Mouse (Mus musculus) embryonic facial prominence, embryonic 11.5 days (tissue): ENCODE results near the gene Ngb. TPM values are rescaled to one million over a fixed set of nuclear protein-coding genes. Genes with fewer than 3 reads are reported as not detected.

Experiments used
- ATAC-seq: fragments of 200-750 bp; cut with Nextera tagmentation; replicated peaks from 2 replicates; pipeline ENCODE4 v1.8.0; 2017; ENCODE audit warnings: low read depth; ENCODE audit not compliant: insufficient number of reproducible peaks, low FRiP score, low TSS enrichment
- DNase-seq: peaks from one replicate; pipeline ENCODE4 v3.0.0-alpha.2; 2015; ENCODE audit warnings: low spot score
- H3K27ac ChIP-seq: fragments of 300-500 bp; sonication (generic); replicated peaks from 2 replicates; pipeline ENCODE4 v1.5.1; 2014; ENCODE audit warnings: mild to moderate bottlenecking, low read depth, low read length, control low read depth
- H3K27me3 ChIP-seq: fragments of 300-500 bp; sonication (generic); 2 replicates; pipeline ENCODE4 v1.6.1; 2014; ENCODE audit warnings: mild to moderate bottlenecking, low read length, moderate library complexity, mixed read lengths; ENCODE audit not compliant: control insufficient read depth, insufficient read depth
- H3K36me3 ChIP-seq: fragments of 300-500 bp; sonication (generic); replicated peaks from 2 replicates; pipeline ENCODE4 v1.6.1; 2014; ENCODE audit warnings: low read depth, mild to moderate bottlenecking, low read length, moderate library complexity, mixed read lengths; ENCODE audit not compliant: control insufficient read depth, insufficient read depth
- H3K4me1 ChIP-seq: fragments of 300-500 bp; sonication (generic); 2 replicates; pipeline ENCODE4 v1.6.1; 2014; ENCODE audit warnings: low read length, mixed read lengths; ENCODE audit not compliant: control insufficient read depth, insufficient read depth
- H3K4me2 ChIP-seq: fragments of 300-500 bp; sonication (generic); 2 replicates; pipeline ENCODE4 v1.6.1; 2014; ENCODE audit warnings: low read depth, mild to moderate bottlenecking, control low read depth, low read length, moderate library complexity
- H3K4me3 ChIP-seq: fragments of 300-500 bp; sonication (generic); 2 replicates; pipeline ENCODE4 v1.5.1; 2014; ENCODE audit warnings: low read depth, low read length, control low read depth
- H3K9ac ChIP-seq: fragments of 300-500 bp; sonication (generic); replicated peaks from 2 replicates; pipeline ENCODE4 v1.6.1; 2014; ENCODE audit warnings: mild to moderate bottlenecking, control low read depth, low read length
- H3K9me3 ChIP-seq: fragments of 300-500 bp; sonication (generic); replicated peaks from 2 replicates; pipeline ENCODE4 v1.6.1; 2016; ENCODE audit warnings: mild to moderate bottlenecking, low read length, inconsistent platforms, mixed read lengths; ENCODE audit not compliant: control insufficient read depth
- WGBS: fragments of 180-500 bp; shearing (Covaris S2); extraction: QIAGEN DNeasy Blood & Tissue Kit; methylation state at CpG from one replicate; pipeline ENCODE4 v1.1.7; 2014; 5-methylcytosine and 5-hydroxymethylcytosine counted together
- polyA plus RNA-seq: library from polyadenylated mRNA; unstranded; fragments of >200 nt; fragmentation: Nextera tagmentation; extraction: Ambion mirVana; gene quantifications from 2 replicates; pipeline ENCODE4 v1.2.1, GENCODE M21; 2014

Ngb gene
- polyA plus RNA-seq, 1 experiment from 2014 or later: not detected

DNA sequence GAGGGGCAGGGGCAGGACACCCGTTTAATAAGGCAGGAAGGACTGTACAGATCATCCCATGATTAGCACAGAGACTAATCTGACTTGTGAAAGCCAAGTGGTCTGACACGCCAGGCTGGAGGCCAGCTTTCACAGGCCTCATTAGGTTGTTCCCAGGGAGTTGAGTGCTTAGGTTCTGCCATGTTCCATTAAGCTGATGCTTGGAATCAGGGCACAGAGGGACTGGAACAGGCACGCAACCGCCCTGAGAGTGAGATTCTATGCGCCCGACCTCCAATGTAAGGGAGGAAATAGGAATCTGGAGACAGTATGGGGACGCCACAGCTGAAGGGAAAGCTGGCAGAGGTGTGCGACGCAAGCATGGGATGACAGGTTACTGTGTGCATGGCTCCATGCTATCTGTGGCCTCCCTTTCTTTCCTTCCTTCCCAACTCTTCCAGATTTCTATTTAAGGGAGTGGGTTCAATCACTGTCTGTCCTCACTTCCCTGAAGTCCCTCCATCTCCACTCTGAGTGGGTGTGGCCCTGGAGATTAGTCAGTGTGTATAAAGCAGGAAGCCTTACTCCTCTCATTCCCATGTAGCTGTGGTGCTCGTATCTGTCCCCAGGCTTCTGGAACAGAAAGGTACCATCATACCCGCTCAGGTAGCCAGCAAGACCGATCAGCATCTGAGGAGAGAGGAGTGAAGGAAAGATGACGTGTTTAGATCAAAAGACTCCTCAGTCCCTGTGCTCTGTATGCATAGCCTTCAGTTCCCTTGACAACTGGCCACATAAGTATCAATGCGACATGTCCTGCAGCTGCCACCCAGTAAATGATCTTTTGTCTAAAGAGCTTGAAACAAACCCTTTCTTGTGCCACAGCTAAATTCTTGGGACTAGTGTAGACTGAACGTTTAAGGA lies 35.4 kb upstream of the Ngb start:
- H3K4me1 ChIP-seq: no peaks in the 10 kb centered on the region
- no peaks in the 10 kb centered on the region for H3K9me3 ChIP-seq
- 75% methylated on average over 15 of the region's 15 CpGs for WGBS
- H3K27ac ChIP-seq: no peak overlapping the region
- no peak overlapping the region for H3K9ac ChIP-seq
- no peak for DNase-seq
- H3K36me3 ChIP-seq: no peaks in the 10 kb centered on the region
- no peak overlapping the region for H3K4me2 ChIP-seq
- H3K4me3 ChIP-seq: no peak overlapping the region
- ATAC-seq: peak; percentile 70; the same call in 1 of the 2 replicates
- H3K27me3 ChIP-seq: no peaks in the 10 kb centered on the region

- H3K27me3 ChIP-seq: no peaks in the 10 kb centered on the region
- WGBS: 92% methylated on average over 9 of the region's 9 CpGs
- no peak for ATAC-seq
- no peak overlapping the region for H3K4me3 ChIP-seq
- H3K27ac ChIP-seq: no peak overlapping the region
- H3K36me3 ChIP-seq: no peaks in the 10 kb centered on the region; the same call in 1 of the 2 replicates
- H3K9ac ChIP-seq: no peak overlapping the region
- DNase-seq: no peak
- no peaks in the 10 kb centered on the region for H3K9me3 ChIP-seq
- no peak overlapping the region for H3K4me2 ChIP-seq
- H3K4me1 ChIP-seq: no peaks in the 10 kb centered on the region
These were observed 30.4 kb upstream of the Ngb start for GRCm38 (mm10) chr12:87132784-87133183.

GRCm38 (mm10) chr12:87132210-87132609 lies 29.9 kb upstream of the Ngb start:
- no peaks in the 10 kb centered on the region; the same call in 1 of the 2 replicates for H3K36me3 ChIP-seq

DNA sequence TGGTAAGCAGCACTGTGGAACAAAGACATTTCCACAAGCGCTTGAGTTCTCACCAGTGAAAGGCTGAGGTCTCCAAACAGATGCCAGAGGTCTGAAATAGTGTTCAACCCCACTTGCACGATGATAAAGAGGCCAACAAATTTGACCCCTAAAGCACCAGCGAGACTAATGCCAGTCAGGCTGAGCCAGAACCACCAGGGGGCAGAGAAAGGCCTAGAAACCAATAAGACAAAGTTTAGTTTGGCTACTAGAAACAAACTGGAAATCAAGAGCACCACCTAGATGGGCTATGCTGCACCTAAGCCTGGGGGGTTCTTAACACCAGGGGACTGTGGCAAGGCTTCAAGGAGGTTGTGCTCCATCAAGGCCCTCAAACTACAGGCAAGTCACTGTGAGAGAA lies 29.3 kb upstream of the Ngb start:
- Histone ChIP-seq H3K27ac (no peak overlapping the region), H3K4me3 (no peak overlapping the region), H3K9me3 (no peaks in the 10 kb centered on the region), H3K9ac (no peak overlapping the region), H3K4me1 (no peaks in the 10 kb centered on the region), H3K36me3 (no peaks in the 10 kb centered on the region; the same call in 1 of the 2 replicates), H3K27me3 (no peaks in the 10 kb centered on the region), H3K4me2 (no peak overlapping the region)
- 68% methylated on average over 3 of the region's 3 CpGs for WGBS
- DNase-seq: peak; percentile 43
- ATAC-seq: no peak

More at GRCm38 (mm10) chr12:87132210-87132609, 29.9 kb upstream of the Ngb start:
- Histone ChIP-seq H3K27me3 (no peaks in the 10 kb centered on the region), H3K9ac (no peak overlapping the region), H3K4me3 (no peak overlapping the region), H3K4me2 (no peak overlapping the region), H3K4me1 (no peaks in the 10 kb centered on the region), H3K9me3 (no peaks in the 10 kb centered on the region), H3K27ac (no peak overlapping the region)
- ATAC-seq: no peak
- DNase-seq: no peak
- 86% methylated on average over 6 of the region's 6 CpGs for WGBS

GRCm38 (mm10) chr12:87131181-87131580 lies 28.8 kb upstream of the Ngb start:
- H3K9me3 ChIP-seq: no peaks in the 10 kb centered on the region
- WGBS: 88% methylated on average over 2 of the region's 2 CpGs
- H3K36me3 ChIP-seq: no peaks in the 10 kb centered on the region; the same call in 1 of the 2 replicates

DNA sequence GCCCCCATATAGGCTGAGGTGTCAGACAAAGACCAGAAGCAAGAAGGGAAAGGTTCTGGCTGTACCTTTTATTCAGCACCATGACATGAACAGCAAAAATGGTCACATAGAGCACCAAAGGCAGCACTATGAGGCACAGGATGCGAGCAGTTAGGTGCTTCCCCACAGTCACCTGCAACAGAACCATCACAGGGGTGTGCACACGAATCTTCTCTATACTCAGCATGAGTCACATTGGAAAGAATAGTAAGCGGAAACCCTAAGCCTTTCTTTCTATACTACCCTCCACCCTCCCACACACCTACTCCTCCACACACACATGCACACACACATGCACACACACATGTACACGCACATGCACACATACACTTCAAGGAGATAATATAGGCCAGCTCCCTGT lies 27.9 kb upstream of the Ngb start:
- no peaks in the 10 kb centered on the region; the same call in 1 of the 2 replicates for H3K36me3 ChIP-seq
- ATAC-seq (no peak), DNase-seq (no peak)
- H3K9ac ChIP-seq: no peak overlapping the region
- H3K9me3 ChIP-seq: no peaks in the 10 kb centered on the region
- WGBS: 95% methylated on average over 4 of the region's 4 CpGs
- no peaks in the 10 kb centered on the region for H3K4me1 ChIP-seq
- no peaks in the 10 kb centered on the region for H3K27me3 ChIP-seq
- no peak overlapping the region for H3K4me2 ChIP-seq
- no peak overlapping the region for H3K27ac ChIP-seq
- no peak overlapping the region for H3K4me3 ChIP-seq

More at GRCm38 (mm10) chr12:87131181-87131580, 28.8 kb upstream of the Ngb start:
- H3K27ac ChIP-seq: no peak overlapping the region
- ATAC-seq: no peak
- H3K4me2 ChIP-seq: no peak overlapping the region
- no peak overlapping the region for H3K4me3 ChIP-seq
- no peak for DNase-seq
- H3K9ac ChIP-seq: no peak overlapping the region
- H3K4me1 ChIP-seq: no peaks in the 10 kb centered on the region
- H3K27me3 ChIP-seq: no peaks in the 10 kb centered on the region

GRCm38 (mm10) chr12:87127256-87127655 lies 24.9 kb upstream of the Ngb start:
- Histone ChIP-seq H3K9me3 (no peaks in the 10 kb centered on the region), H3K27me3 (no peaks in the 10 kb centered on the region), H3K36me3 (no peaks in the 10 kb centered on the region; the same call in 1 of the 2 replicates), H3K9ac (no peak overlapping the region), H3K4me3 (no peak overlapping the region), H3K4me1 (no peaks in the 10 kb centered on the region), H3K4me2 (no peak overlapping the region), H3K27ac (no peak overlapping the region)
- no peak for ATAC-seq
- WGBS: 68% methylated on average over 4 of the region's 4 CpGs
- no peak for DNase-seq

GRCm38 (mm10) chr12:87121918-87122589 lies 19.7 kb upstream of the Ngb start:
- H3K9ac ChIP-seq: no peak overlapping the region
- H3K4me3 ChIP-seq: no peak overlapping the region
- no peak overlapping the region for H3K27ac ChIP-seq
- ATAC-seq (no peak), DNase-seq (no peak)
- no peaks in the 10 kb centered on the region for H3K4me1 ChIP-seq
- 90% methylated on average over 4 of the region's 4 CpGs for WGBS
- no peaks in the 10 kb centered on the region for H3K9me3 ChIP-seq
- no peak overlapping the region for H3K4me2 ChIP-seq
- H3K36me3 ChIP-seq: no peaks in the 10 kb centered on the region
- no peaks in the 10 kb centered on the region for H3K27me3 ChIP-seq
